Mouse (Mus musculus) large intestine, adult 2 months (tissue): ENCODE results near the gene Krt7. TPM values are rescaled to one million over a fixed set of nuclear protein-coding genes. Genes with fewer than 3 reads are reported as not detected.
A peak's percentile ranks its signal among the peaks of the same experiment; 100 is the strongest.

ENCODE experiments used
- DNase-seq: peaks from one replicate; pipeline ENCODE4 v3.0.0-alpha.2; 2012; ENCODE audit warnings: low read depth, low spot score
- WGBS: fragments of 180-500 bp; shearing (Covaris S2); methylation state at CpG from one replicate; pipeline ENCODE4 v1.1.7; 2018; 5-methylcytosine and 5-hydroxymethylcytosine counted together
- polyA plus RNA-seq: library from polyadenylated mRNA; depleted of rRNA; stranded (reverse); fragments of >200 nt; gene quantifications from 2 replicates; pipeline ENCODE4 v1.2.3, GENCODE M21; 2012

The Krt7 gene
- polyA plus RNA-seq, 1 experiment, result 44.4 TPM

DNA sequence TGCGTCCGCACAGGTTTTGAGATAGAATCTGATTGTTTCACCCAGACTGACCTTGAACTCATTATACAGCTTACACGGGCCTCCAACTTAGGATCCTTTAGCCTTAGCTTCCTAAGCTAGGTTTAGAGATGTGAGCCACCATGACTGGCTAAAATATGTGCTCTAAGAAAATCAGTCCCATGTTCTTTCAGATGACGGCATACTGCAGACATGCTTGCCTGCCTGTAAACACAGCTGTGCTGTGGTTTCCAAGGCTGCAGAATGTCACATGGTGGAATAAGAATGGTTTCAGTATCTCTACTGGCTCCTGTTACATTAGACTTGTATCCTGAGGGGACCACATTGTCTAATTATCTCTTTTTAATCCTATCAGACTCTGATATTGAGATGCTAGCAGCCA lies 8.1 kb downstream of the Krt7 start:
- DNase-seq, result no peak
- 80% methylated on average over 4 of the region's 4 CpGs for WGBS

DNA sequence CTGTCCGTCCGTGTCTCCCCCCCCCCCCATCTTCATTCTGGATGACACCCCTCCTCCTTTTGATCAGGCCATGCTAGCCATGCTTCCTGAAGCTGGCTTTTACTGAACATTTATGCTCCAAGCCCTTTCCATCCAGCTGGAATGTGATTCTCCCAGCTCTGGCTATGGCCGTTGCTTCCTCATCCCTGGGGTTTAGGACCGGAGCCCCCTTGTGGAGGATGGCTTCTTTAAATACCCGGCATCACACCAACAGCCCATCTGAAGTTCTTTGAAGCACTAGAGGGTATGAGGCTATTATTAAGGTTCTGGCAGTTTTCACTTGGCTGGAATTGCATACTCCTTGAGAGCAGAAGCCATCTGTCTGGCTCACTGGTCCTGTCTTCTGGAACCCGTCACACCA lies 10.1 kb downstream of the Krt7 start:
- DNase-seq, result no peak
- 62% methylated on average over 6 of the region's 6 CpGs for WGBS

DNA sequence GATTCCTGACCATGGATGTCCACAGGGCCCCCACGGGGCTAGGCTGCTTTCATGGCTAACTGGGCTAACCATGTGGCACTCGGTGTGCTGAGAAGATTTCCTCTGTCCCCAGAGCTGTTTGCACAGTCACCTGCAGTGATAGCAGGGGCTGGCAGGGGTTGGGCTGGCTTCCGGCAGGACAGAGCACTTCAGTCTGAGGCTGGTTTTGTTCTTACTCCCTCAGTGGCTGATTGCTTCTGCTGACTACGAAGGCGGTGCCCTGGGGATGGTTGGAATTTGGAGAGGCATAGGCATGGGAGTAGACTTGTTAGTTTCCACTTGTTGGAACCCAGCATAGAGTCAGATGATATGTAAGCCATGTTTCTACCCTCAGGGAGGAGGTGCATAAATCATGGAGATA lies 14.1 kb downstream of the Krt7 start:
- 24% methylated on average over 5 of the region's 5 CpGs for WGBS
- DNase-seq, result no peak

DNA sequence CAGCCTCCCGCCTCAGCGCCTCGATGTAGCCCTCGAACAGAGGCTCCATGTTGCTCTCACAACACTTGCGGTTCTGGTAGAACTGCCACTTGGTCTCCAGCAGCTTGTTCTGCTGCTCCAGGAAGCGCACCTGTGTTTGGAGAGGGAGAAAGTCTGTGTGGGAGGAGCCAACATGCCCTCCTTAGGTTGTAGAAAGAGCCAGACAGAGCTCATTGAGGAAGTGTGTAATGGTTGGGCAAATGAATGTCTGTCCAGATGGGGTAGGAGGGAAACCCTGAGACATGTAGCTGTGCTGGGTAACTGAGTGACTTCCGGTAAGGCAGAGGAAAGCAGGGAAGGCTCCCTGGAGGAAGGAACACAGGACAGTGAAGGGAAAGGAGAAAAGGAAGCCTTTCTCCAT lies 25.8 kb downstream of the Krt7 start:
- WGBS, result 45% methylated on average over 7 of the region's 7 CpGs
- no peak for DNase-seq

DNA sequence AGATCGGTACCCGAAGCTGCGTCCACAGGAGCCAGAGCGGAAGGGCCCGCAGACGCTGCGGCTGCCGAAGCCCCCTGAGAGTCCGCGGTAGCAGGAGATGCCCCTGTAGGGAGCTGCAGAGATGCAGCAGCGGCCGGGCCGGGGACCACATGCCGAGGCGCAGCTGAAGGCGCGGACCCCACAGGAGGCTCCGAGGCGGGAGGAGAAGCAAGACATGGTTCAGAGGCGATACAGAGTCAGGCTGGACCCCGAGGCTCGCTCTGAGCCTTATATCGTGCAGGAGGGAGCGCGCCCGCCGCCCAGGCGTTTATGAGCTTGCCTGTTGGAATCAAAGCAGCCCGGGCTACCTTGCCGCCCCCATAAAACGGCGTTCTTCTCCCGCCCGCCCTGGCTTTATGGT lies 27.7 kb downstream of the Krt7 start, which contains the start of gene Krt87:
TSS of gene Krt87 (minus strand) at position 250 of the 400 bp plus-strand sequence.
- 5% methylated on average over 34 of the region's 34 CpGs for WGBS
- DNase-seq, result no peak

GRCm38 (mm10) chr15:101440837-101441236 lies 30.0 kb downstream of the Krt7 start:
- no peak for DNase-seq
- WGBS, result 78% methylated on average over 4 of the region's 4 CpGs

GRCm38 (mm10) chr15:101446572-101446971 lies 35.7 kb downstream of the Krt7 start:
- no peak for DNase-seq
- WGBS, result 34% methylated on average over 11 of the region's 11 CpGs

- DNase-seq, result no peak
- WGBS, result 81% methylated on average over 2 of the region's 2 CpGs
Observed at GRCm38 (mm10) chr15:101447444-101447843, 36.6 kb downstream of the Krt7 start, which contains the start of gene Krt88. Gene Krt88 (plus strand): TSS chr15:101447744.

GRCm38 (mm10) chr15:101453093-101453736 lies 42.4 kb downstream of the Krt7 start:
- 8% methylated on average over 13 of the region's 13 CpGs for WGBS
- DNase-seq, result peak; percentile 54

GRCm38 (mm10) chr15:101454774-101455173 lies 43.9 kb downstream of the Krt7 start:
- no peak for DNase-seq
- WGBS, result 39% methylated on average over 8 of the region's 8 CpGs

GRCm38 (mm10) chr15:101455292-101455691 lies 44.4 kb downstream of the Krt7 start:
- WGBS, result 72% methylated on average over 2 of the region's 2 CpGs
- no peak for DNase-seq

DNA sequence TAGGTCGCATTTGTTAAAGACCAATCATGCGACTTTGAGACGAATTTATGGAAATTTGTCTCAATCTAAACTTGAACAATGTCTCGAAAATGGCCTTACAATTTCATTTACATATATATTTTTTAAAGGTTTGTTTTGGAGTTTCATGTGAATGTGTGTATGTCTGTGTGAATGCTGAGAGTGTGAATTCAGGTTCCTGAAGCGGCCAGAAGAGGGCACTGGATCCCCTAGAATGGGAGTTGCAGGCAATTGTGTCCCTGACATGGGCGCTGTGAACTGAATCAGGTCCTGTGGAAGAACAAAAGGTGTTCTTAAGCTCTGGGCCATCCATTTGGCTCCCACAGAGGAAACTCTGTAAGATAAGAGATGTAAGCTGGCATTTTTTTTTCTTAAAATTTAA lies 45.0 kb downstream of the Krt7 start:
- no peak for DNase-seq
- 94% methylated on average over 6 of the region's 6 CpGs for WGBS

GRCm38 (mm10) chr15:101458361-101458930 lies 47.6 kb downstream of the Krt7 start:
- WGBS, result 53% methylated on average over 16 of the region's 16 CpGs
- DNase-seq, result no peak

GRCm38 (mm10) chr15:101459283-101459682 lies 48.4 kb downstream of the Krt7 start:
- DNase-seq, result no peak
- 76% methylated on average over 14 of the region's 14 CpGs for WGBS

DNA sequence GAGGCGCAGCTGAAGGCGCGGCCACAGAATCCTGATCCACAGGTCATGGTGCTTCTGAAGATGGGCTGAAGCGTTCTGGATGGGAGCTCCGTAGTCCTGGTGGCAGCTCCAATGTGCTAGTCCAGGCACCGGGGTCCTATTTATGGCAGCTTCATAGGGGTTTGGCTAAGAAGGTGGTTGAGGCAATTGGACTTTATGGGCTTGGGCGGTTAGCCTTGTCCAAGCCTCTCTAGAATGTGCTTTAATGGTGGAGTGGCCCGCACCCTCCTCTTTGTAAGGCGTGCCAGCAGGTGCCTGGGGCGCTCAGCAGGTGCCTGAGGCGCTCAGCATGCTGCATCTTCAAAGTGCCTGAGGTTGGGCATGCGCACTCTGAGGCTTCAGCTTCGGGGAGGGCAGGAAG lies 52.8 kb downstream of the Krt7 start, which contains the start of gene Krt81:
TSS of gene Krt81 (minus strand) at position 101 of the 400 bp plus-strand sequence.
- no peak for DNase-seq
- 51% methylated on average over 13 of the region's 13 CpGs for WGBS

- 59% methylated on average over 4 of the region's 4 CpGs for WGBS
- no peak for DNase-seq
Observed at GRCm38 (mm10) chr15:101469093-101469492, 58.2 kb downstream of the Krt7 start.

GRCm38 (mm10) chr15:101472952-101473528 lies 62.2 kb downstream of the Krt7 start, which contains the start of gene Krt86:
Gene Krt86 (plus strand): TSS chr15:101473478.
- DNase-seq, result no peak

DNA sequence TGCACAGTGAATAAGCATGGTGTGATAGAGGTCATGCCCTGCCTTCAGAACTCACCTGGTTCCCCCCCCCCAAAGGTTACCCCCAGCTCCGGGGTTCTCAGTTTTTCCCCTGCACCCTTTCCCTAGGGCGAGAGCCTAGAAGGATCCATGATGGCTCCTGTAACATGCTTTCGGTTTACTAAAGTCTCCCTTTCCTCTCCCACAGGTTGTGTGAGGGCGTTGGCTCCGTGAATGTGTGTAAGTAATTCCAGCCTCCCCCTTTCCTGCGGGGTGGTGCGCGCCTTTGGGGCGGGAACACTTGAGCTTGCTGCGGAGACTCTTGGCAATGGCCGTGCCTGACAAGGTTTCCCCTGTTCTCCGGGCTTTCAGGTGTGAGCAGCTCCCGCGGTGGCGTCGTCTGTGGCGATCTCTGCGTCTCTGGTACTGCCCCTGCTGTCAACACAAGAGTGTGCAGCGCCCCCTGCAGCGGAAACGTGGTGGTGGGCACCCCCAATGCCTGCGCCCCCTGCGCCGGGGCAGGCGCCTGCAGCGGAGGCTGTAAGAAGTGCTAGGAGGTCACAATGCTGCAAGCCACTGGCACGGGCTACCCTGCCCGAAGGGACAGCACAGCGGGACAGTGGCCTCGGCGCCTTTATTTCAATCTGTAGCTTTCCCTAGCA lies 68.3 kb downstream of the Krt7 start:
- 3% methylated on average over 31 of the region's 31 CpGs for WGBS

More at GRCm38 (mm10) chr15:101472952-101473528, 62.2 kb downstream of the Krt7 start, which contains the start of gene Krt86:
- WGBS, result 11% methylated on average over 10 of the region's 10 CpGs

DNA sequence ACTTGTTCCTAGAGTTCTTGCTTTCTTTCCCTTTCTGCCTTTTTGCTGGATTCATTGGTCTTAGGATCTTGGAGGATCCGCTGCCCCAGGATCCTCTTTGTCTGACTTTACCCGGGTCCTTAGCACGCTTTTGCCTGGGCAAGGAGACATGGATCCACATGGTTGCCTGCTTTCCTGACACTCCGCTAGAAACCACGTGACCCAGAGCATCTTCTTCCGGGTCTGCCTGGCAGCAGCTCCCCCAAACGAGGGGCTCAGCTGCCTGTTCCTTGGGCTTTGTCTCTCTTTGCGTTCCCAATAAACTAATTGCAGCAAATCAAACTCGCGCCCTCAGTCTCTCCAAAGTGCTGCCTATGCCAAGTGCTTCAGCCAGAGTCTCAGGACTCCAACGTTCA lies 68.8 kb downstream of the Krt7 start:
- 25% methylated on average over 11 of the region's 11 CpGs for WGBS
- no peak for DNase-seq

More for the DNA sequence above, 68.3 kb downstream of the Krt7 start:
- peak; percentile 16 for DNase-seq
